Mouse (Mus musculus) intestine, embryonic 15.5 days (tissue): ENCODE data around the gene Rcan2. TPM values are rescaled to one million over a fixed set of nuclear protein-coding genes. Genes with fewer than 3 reads are reported as not detected.

ENCODE experiments used
- ATAC-seq: fragments of 200-750 bp; cut with Nextera tagmentation; 2 replicates; pipeline ENCODE4 v1.8.0; 2017; ENCODE audit warnings: moderate TSS enrichment, moderate library complexity
- H3K27ac ChIP-seq: fragments of 300-500 bp; sonication (generic); 2 replicates; pipeline ENCODE4 v1.5.1; 2015; ENCODE audit warnings: mild to moderate bottlenecking, inconsistent platforms
- H3K27me3 ChIP-seq: fragments of 300-500 bp; sonication (generic); replicated peaks from 2 replicates; pipeline ENCODE4 v1.6.1; 2015; ENCODE audit warnings: inconsistent platforms
- H3K36me3 ChIP-seq: fragments of 300-500 bp; sonication (generic); 2 replicates; pipeline ENCODE4 v1.6.1; 2015; ENCODE audit warnings: inconsistent platforms
- H3K4me1 ChIP-seq: fragments of 300-500 bp; sonication (generic); replicated peaks from 2 replicates; pipeline ENCODE4 v1.6.1; 2015; ENCODE audit warnings: inconsistent platforms
- H3K4me2 ChIP-seq: fragments of 300-500 bp; sonication (generic); replicated peaks from 2 replicates; pipeline ENCODE4 v1.6.1; 2015; ENCODE audit warnings: mild to moderate bottlenecking, inconsistent platforms
- H3K4me3 ChIP-seq: fragments of 300-500 bp; sonication (generic); replicated peaks from 2 replicates; pipeline ENCODE4 v1.5.1; 2015; ENCODE audit warnings: inconsistent platforms
- H3K9ac ChIP-seq: fragments of 300-500 bp; sonication (generic); 2 replicates; pipeline ENCODE4 v1.6.1; 2015; ENCODE audit warnings: inconsistent platforms
- H3K9me3 ChIP-seq: fragments of 300-500 bp; sonication (generic); 2 replicates; pipeline ENCODE4 v1.6.1; 2016; ENCODE audit warnings: inconsistent platforms
- WGBS: fragments of 180-500 bp; shearing (Covaris S2); methylation state at CpG from one replicate; pipeline ENCODE4 v1.1.7; 2015; 5-methylcytosine and 5-hydroxymethylcytosine counted together
- polyA plus RNA-seq: library from polyadenylated mRNA; unstranded; fragments of >200 nt; fragmentation: Nextera tagmentation; extraction: Ambion mirVana; gene quantifications from 2 replicates; pipeline ENCODE4 v1.2.1, GENCODE M21; 2015

Gene Rcan2
- polyA plus RNA-seq, 1 experiment from 2014 or later: 5.9 TPM

- ATAC-seq: no peak
- H3K9me3 ChIP-seq: no peaks in the 10 kb centered on the region
- WGBS: 85% methylated on average over 3 of the region's 3 CpGs
- H3K27me3 ChIP-seq: no peaks in the 10 kb centered on the region
- no peak overlapping the region for H3K4me3 ChIP-seq
- H3K27ac ChIP-seq: no peak overlapping the region
- no peak overlapping the region for H3K9ac ChIP-seq
- H3K4me1 ChIP-seq: 0 out of 2 replicates have a peak, but pooled peaks cover 2% of the 10 kb centered on the region
- H3K36me3 ChIP-seq: no peaks in the 10 kb centered on the region
- H3K4me2 ChIP-seq: no peak overlapping the region
Observed at GRCm38 (mm10) chr17:44075601-44076000, 274.4 kb downstream of the Rcan2 start.

DNA sequence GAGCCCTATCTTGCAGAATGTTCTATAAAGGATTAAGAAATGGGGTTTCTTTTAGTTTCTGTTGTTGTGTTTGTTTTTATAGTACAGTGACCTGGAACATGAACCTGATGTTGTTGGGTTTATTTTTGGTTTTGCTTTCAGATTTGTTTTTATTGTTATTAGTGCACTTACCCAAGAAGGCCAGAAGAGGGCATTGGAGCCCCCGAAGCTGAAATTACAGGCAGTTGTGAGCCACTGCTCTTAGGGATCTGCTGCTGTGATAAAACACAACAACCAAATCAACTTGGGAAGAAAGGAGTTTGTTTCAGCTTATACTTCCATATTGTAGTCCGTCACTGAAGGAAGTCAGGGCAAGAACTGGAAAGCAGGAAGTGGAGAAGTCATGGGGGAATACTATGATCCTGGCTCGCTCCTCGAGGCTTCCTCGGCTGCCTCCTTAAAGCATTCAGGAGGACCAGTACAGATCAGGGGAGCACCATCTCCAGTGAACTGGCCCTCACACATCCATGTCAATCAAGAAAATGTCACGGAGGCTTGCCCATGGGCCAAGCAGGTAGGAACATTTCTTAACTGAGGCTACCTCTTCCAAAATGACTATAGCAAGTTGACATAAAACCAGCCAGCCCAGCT is 275.0 kb downstream of the Rcan2 start:
- Histone ChIP-seq H3K27ac (no peak overlapping the region), H3K27me3 (no peaks in the 10 kb centered on the region), H3K36me3 (no peaks in the 10 kb centered on the region), H3K9ac (no peak overlapping the region), H3K9me3 (no peaks in the 10 kb centered on the region), H3K4me2 (no peak overlapping the region), H3K4me1 (0 out of 2 replicates have a peak, but pooled peaks cover 2% of the 10 kb centered on the region), H3K4me3 (no peak overlapping the region)
- no peak for ATAC-seq
- WGBS: 56% methylated on average over 6 of the region's 6 CpGs

DNA sequence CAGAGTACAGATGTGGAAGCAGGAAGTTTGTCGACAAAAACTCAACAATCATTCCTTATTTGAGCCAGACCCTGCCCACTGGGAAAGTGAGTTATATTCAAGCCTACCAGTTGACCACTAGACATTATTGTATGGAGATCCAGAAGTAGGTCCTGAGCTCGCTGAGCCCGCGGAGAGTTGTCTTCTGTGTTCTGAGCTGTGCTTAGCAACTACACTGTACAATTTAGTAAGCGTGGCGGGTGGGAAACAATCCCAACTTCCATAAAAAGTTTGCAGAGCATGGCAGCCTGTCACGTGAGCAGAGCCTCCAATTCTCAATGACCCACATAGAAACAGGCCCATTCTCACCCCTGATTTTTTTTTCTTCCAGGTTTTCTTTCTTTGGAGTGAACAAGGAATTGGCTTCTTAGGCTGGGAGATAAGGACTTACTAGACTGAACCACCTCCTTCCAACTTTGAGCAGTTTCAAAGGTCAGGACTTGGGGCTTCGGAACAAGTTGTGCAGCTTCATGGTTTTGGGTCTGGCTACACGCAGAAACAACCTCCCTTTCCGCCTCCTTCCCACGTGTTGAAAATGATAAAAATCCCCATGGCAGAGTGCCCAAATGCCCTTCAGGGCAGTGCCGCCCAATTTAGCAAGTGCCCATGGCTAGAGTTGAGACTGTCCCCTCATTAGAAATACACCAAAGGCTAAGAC is 276.1 kb downstream of the Rcan2 start:
- WGBS: 76% methylated on average over 12 of the region's 12 CpGs

DNA sequence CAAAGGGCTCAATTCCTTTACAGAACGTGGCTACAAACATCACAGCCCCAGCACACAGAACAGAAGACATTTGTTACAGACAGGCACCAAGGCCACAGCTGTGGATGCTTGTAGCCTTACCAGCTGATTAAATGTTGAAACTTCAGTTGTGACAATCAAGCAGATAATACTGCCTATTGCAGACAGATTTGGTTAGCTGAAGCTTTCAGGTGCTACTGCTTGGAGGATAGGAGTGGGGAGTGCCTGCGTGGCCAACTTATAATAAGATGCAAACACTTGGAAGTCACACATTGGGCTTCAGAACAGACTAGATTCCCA is 276.7 kb downstream of the Rcan2 start:
- H3K4me1 ChIP-seq: 0 out of 2 replicates have a peak, but pooled peaks cover 2% of the 10 kb centered on the region
- H3K9ac ChIP-seq: no peak overlapping the region
- H3K9me3 ChIP-seq: no peaks in the 10 kb centered on the region
- H3K36me3 ChIP-seq: no peaks in the 10 kb centered on the region
- H3K27me3 ChIP-seq: no peaks in the 10 kb centered on the region
- H3K4me2 ChIP-seq: no peak overlapping the region
- H3K27ac ChIP-seq: no peak overlapping the region
- no peak overlapping the region for H3K4me3 ChIP-seq
- ATAC-seq: no peak
- 66% methylated on average over 2 of the region's 2 CpGs for WGBS

More for the DNA sequence above, 276.1 kb downstream of the Rcan2 start:
- H3K27me3 ChIP-seq: no peaks in the 10 kb centered on the region
- no peak overlapping the region for H3K4me3 ChIP-seq
- ATAC-seq: no peak
- H3K4me2 ChIP-seq: no peak overlapping the region
- H3K9me3 ChIP-seq: no peaks in the 10 kb centered on the region
- no peak overlapping the region for H3K9ac ChIP-seq
- H3K36me3 ChIP-seq: no peaks in the 10 kb centered on the region
- H3K27ac ChIP-seq: no peak overlapping the region
- H3K4me1 ChIP-seq: 0 out of 2 replicates have a peak, but pooled peaks cover 2% of the 10 kb centered on the region

DNA sequence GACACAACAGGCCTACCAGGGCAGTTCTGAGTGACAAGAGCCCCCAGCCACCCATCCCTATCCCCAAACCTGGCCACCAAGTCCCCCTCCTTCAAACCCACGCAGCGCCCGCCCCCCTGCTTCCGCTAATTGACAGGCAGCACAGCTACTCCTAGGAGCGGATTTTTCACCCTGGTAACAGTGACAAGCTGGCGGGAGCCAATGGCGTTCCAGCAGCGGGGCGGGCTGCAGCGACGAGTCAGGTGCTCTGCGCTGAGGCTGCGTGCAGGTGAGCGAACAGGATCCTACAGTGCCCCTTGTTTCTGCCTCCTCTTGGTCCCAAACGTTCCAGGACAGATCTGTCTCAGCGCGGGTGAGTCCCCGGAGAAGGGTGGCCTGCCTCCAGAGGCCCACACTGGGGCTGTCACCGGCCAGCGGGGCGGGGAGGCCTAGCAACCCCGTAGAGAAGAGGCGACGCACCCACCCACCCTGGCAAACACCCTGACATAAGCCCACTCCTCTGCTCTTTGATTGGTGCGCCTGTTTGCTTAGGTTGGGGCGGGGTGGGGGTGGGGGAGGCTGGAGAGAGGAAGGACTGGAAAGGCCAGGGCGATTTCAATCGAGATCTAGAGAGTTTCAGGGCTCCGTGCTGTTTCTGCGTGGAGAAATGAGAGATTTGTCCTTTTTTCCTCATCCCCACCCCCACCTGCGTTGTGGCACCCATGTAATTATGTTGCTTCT is 277.6 kb downstream of the Rcan2 start, which contains the start of gene Enpp5:
Gene Enpp5, plus strand, starts transcription at position 183 of the 720 bp plus-strand sequence.
- Histone ChIP-seq H3K9me3 (no peaks in the 10 kb centered on the region), H3K27me3 (no peaks in the 10 kb centered on the region), H3K4me3 (peak within 1 kb of the TSS; percentile 63), H3K27ac (peak within 1 kb of the TSS; percentile 87), H3K4me2 (peak within 1 kb of the TSS; percentile 94), H3K36me3 (no peaks in the 10 kb centered on the region), H3K4me1 (0 out of 2 replicates have a peak, but pooled peaks cover 2% of the 10 kb centered on the region), H3K9ac (peak within 1 kb of the TSS; percentile 67)
- WGBS: 0% methylated on average over 31 of the region's 31 CpGs
- peak; percentile 99 for ATAC-seq

- ATAC-seq: no peak
- 93% methylated on average over 4 of the region's 4 CpGs for WGBS
- H3K27ac ChIP-seq: no peak overlapping the region
Observed at GRCm38 (mm10) chr17:44083156-44083555, 282.0 kb downstream of the Rcan2 start.

GRCm38 (mm10) chr17:44088226-44088625 is 287.1 kb downstream of the Rcan2 start:
- H3K4me3 ChIP-seq: no peak overlapping the region
- no peaks in the 10 kb centered on the region for H3K4me1 ChIP-seq
- WGBS: 93% methylated on average over 3 of the region's 3 CpGs

More at GRCm38 (mm10) chr17:44083156-44083555, 282.0 kb downstream of the Rcan2 start:
- Histone ChIP-seq H3K4me3 (no peak overlapping the region), H3K9ac (no peak overlapping the region), H3K27me3 (no peaks in the 10 kb centered on the region), H3K36me3 (no peaks in the 10 kb centered on the region), H3K9me3 (no peaks in the 10 kb centered on the region), H3K4me1 (no peaks in the 10 kb centered on the region), H3K4me2 (no peak overlapping the region)

More at GRCm38 (mm10) chr17:44088226-44088625, 287.1 kb downstream of the Rcan2 start:
- Histone ChIP-seq H3K4me2 (no peak overlapping the region), H3K27ac (no peak overlapping the region), H3K9ac (no peak overlapping the region), H3K9me3 (no peaks in the 10 kb centered on the region), H3K36me3 (no peaks in the 10 kb centered on the region), H3K27me3 (no peaks in the 10 kb centered on the region)
- ATAC-seq: no peak

Other genes with a start within 250 kb of the Rcan2 start
- 12.0 and 12.7 TPM in 2 replicates for gene Pla2g7, start 233.3 kb upstream of the Rcan2 start, polyA plus RNA-seq
- 0.46 and 0.73 TPM in 2 replicates for gene Tdrd6, start 171.1 kb upstream of the Rcan2 start, polyA plus RNA-seq
- gene Slc25a27, start 134.1 kb upstream of the Rcan2 start, polyA plus RNA-seq: 12.1 and 13.7 TPM in 2 replicates
- 16.5 and 18.7 TPM in 2 replicates for gene Cyp39a1, start 133.9 kb upstream of the Rcan2 start, polyA plus RNA-seq